ENCODE assay signal across 8 mouse cellular contexts in the genomic region with DNA sequence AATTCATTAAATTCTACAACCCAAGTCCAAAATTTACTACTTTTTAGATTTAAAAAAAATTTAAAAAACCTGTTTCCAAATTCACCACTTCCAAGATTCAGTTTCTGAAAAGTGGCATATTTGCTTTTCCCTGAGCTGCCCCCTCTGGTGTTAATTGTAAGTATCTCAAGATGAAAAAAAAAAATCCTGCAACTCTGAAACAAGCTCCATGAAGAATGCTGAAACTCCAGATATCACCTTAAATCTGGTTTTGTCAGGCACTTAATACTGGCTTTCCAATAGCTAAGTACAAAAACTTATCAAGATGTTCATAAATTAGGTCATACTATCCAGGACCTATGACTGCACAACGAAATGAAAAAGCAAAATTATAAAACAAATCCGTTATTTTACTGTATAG. TPM values are rescaled to one million over a fixed set of nuclear protein-coding genes. Genes with fewer than 3 reads are reported as not detected.
DNase-seq lines count a peak whose midpoint lies in the region; ATAC-seq and TF ChIP-seq lines count a peak whose summit lies in the region.

No protein-coding gene starts in this region.

- H3K79me2 ChIP-seq in liver, adult 2 months (ENCODE audit: control insufficient read depth, insufficient read depth, low read length) = peaks cover 17% of the 10 kb centered on the region; the same call in 1 of the 2 replicates

- no peaks in the 10 kb centered on the region for H3K27me3 ChIP-seq in liver, adult 2 months (ENCODE audit: control insufficient read depth, insufficient read depth, low read length)
- no peaks in the 10 kb centered on the region for H3K27me3 ChIP-seq in embryonic facial prominence, embryonic 11.5 days (ENCODE audit: control insufficient read depth, insufficient read depth, low read length)
- H3K27me3 ChIP-seq in limb, embryonic 12.5 days = no peaks in the 10 kb centered on the region

- peaks cover 38% of the 10 kb centered on the region for H3K36me3 ChIP-seq in liver, adult 2 months (ENCODE audit: control insufficient read depth, insufficient read depth, low read length)
- H3K36me3 ChIP-seq in embryonic facial prominence, embryonic 11.5 days (replicated peaks; ENCODE audit: control insufficient read depth, insufficient read depth, low read depth, low read length) = peaks cover 8% of the 10 kb centered on the region
- peaks cover 50% of the 10 kb centered on the region for H3K36me3 ChIP-seq in limb, embryonic 12.5 days

- TF ChIP-seq CTCF in liver, adult 2 months (IDR thresholded peaks at IDR 0.05; ENCODE audit: low read depth, low read length) = no peak

- no peak for TF ChIP-seq POLR2A in liver, adult 2 months (IDR thresholded peaks at IDR 0.05; ENCODE audit: extremely low read depth, insufficient read depth, low read length)

- no peak overlapping the region for H3K27ac ChIP-seq in liver, adult 2 months (replicated peaks; ENCODE audit: insufficient read depth, low read depth, low read length)
- no peak overlapping the region for H3K27ac ChIP-seq in embryonic facial prominence, embryonic 11.5 days (replicated peaks; ENCODE audit: low read depth, low read length)
- H3K27ac ChIP-seq in limb, embryonic 12.5 days = no peak overlapping the region

- peak overlapping the region; percentile 73; the same call in 1 of the 2 replicates for H3K4me3 ChIP-seq in liver, adult 2 months (ENCODE audit: insufficient read depth, low read depth, low read length)
- peak overlapping the region; percentile 98 for H3K4me3 ChIP-seq in embryonic facial prominence, embryonic 11.5 days (ENCODE audit: low read depth, low read length)
- H3K4me3 ChIP-seq in limb, embryonic 12.5 days (replicated peaks) = peak overlapping the region; percentile 93

- peaks cover 4% of the 10 kb centered on the region; the same call in 1 of the 2 replicates for H3K4me1 ChIP-seq in liver, adult 2 months (ENCODE audit: control insufficient read depth, insufficient read depth, low read length)
- H3K4me1 ChIP-seq in embryonic facial prominence, embryonic 11.5 days (ENCODE audit: control insufficient read depth, insufficient read depth, low read length) = no peaks in the 10 kb centered on the region; the same call in 1 of the 2 replicates
- H3K4me1 ChIP-seq in limb, embryonic 12.5 days (replicated peaks) = peaks cover 25% of the 10 kb centered on the region

- H3K4me2 ChIP-seq in embryonic facial prominence, embryonic 11.5 days (ENCODE audit: low read depth, low read length) = peak overlapping the region; percentile 35
- peak overlapping the region; percentile 67 for H3K4me2 ChIP-seq in limb, embryonic 12.5 days

- no peaks in the 10 kb centered on the region for H3K9me3 ChIP-seq in embryonic facial prominence, embryonic 11.5 days (replicated peaks; ENCODE audit: control insufficient read depth, low read length)
- H3K9me3 ChIP-seq in limb, embryonic 12.5 days = no peaks in the 10 kb centered on the region

- no peak for ATAC-seq in embryonic facial prominence, embryonic 11.5 days (replicated peaks; ENCODE audit: insufficient number of reproducible peaks, low FRiP score, low TSS enrichment, low read depth)
- no peak for ATAC-seq in limb, embryonic 12.5 days (ENCODE audit: insufficient number of reproducible peaks, insufficient read depth, low FRiP score, low TSS enrichment, low read depth)

- no peak overlapping the region for H3K9ac ChIP-seq in liver, adult 2 months (ENCODE audit: low read depth, low read length)
- H3K9ac ChIP-seq in embryonic facial prominence, embryonic 11.5 days (replicated peaks; ENCODE audit: low read length) = 0 out of 2 replicates have a peak overlapping the region, but pooled peaks have one; percentile 37
- H3K9ac ChIP-seq in limb, embryonic 12.5 days (replicated peaks) = peak overlapping the region; percentile 65

- DNase-seq in liver, adult 2 months (ENCODE audit: extremely low read depth, low read depth, low spot score) = no peak
- no peak for DNase-seq in liver
- peak; percentile 63 for DNase-seq in embryonic facial prominence, embryonic 11.5 days (ENCODE audit: low spot score)
- peak; percentile 37 for DNase-seq in retina, postnatal 1 day
- DNase-seq in gastrocnemius, postnatal 14 days = no peak
- no peak for DNase-seq in testis, postnatal 10 days (ENCODE audit: low spot score)
- no peak for DNase-seq in ovary, adult 18-20 months (ENCODE audit: low spot score)

- WGBS in liver, adult 2 months = 2% methylated on average over 2 of the region's 2 CpGs
- WGBS in embryonic facial prominence, embryonic 11.5 days = 4% methylated on average over 2 of the region's 2 CpGs
- under 1% methylated on average over 2 of the region's 2 CpGs for WGBS in limb, embryonic 12.5 days

- intact Hi-C loops in gastrocnemius, postnatal 14 days (cut with DNase I; ENCODE audit: low total_unique reads) = no loop called here

RNA-seq across cellular contexts. Expression of a gene that starts 2.0 kb away (rescaled TPM):
- 151 and 166 TPM in 2 replicates for total RNA-seq in liver, adult 2 months (2014; rRNA removed)
- 43.8 and 49.2 TPM in 2 replicates for polyA plus RNA-seq in liver, adult 2 months (2012; rRNA removed)
- 1,622 and 1,840 TPM in 2 replicates for polyA plus RNA-seq in embryonic facial prominence, embryonic 11.5 days (2014; fragmentation: Nextera tagmentation; extraction: Ambion mirVana)
- polyA plus RNA-seq in limb, embryonic 12.5 days (2016; fragmentation: Nextera tagmentation; extraction: Ambion mirVana) = 2,291 and 2,602 TPM in 2 replicates
- 100 to 1,000 TPM; 255 to 265 TPM for total RNA-seq in gastrocnemius, postnatal 14 days (2021)

RNA-seq across cellular contexts. Expression of a gene that starts 2.5 kb away (rescaled TPM):
- total RNA-seq in liver, adult 2 months (2014; rRNA removed) = 37.7 and 42.0 TPM in 2 replicates
- polyA plus RNA-seq in liver, adult 2 months (2012; rRNA removed) = 3.7 TPM in 2 replicates
- polyA plus RNA-seq in embryonic facial prominence, embryonic 11.5 days (2014; fragmentation: Nextera tagmentation; extraction: Ambion mirVana) = 647 and 750 TPM in 2 replicates
- polyA plus RNA-seq in limb, embryonic 12.5 days (2016; fragmentation: Nextera tagmentation; extraction: Ambion mirVana) = 622 TPM in 2 replicates
- 10 to 100 TPM; 48.2 to 55.3 TPM for total RNA-seq in gastrocnemius, postnatal 14 days (2021)

RNA-seq across cellular contexts. Expression of a gene that starts 35.2 kb away (rescaled TPM):
- 0.18 and 0.81 TPM in 2 replicates for total RNA-seq in liver, adult 2 months (2014; rRNA removed)
- 0.04 and 0.33 TPM in 2 replicates for polyA plus RNA-seq in liver, adult 2 months (2012; rRNA removed)
- polyA plus RNA-seq in embryonic facial prominence, embryonic 11.5 days (2014; fragmentation: Nextera tagmentation; extraction: Ambion mirVana) = 1.5 and 1.6 TPM in 2 replicates
- polyA plus RNA-seq in limb, embryonic 12.5 days (2016; fragmentation: Nextera tagmentation; extraction: Ambion mirVana) = 0.96 and 1.4 TPM in 2 replicates
- under 1 TPM in 1 of 2 experiments, not detected in 1; 0.08 TPM for total RNA-seq in gastrocnemius, postnatal 14 days (2021)

RNA-seq across cellular contexts. Expression of a gene that starts 56.1 kb away (rescaled TPM):
- 22.0 and 33.7 TPM in 2 replicates for total RNA-seq in liver, adult 2 months (2014; rRNA removed)
- polyA plus RNA-seq in liver, adult 2 months (2012; rRNA removed) = 3.7 and 4.2 TPM in 2 replicates
- 26.5 and 27.5 TPM in 2 replicates for polyA plus RNA-seq in embryonic facial prominence, embryonic 11.5 days (2014; fragmentation: Nextera tagmentation; extraction: Ambion mirVana)
- 15.3 and 17.3 TPM in 2 replicates for polyA plus RNA-seq in limb, embryonic 12.5 days (2016; fragmentation: Nextera tagmentation; extraction: Ambion mirVana)
- 1 to 10 TPM; 5.2 to 5.3 TPM for total RNA-seq in gastrocnemius, postnatal 14 days (2021)

Comparison
In these comparisons a context has a peak if more than half of its experiments do, and no peak if none do; other contexts are left out.
1. DNase-seq: peak in embryonic facial prominence, embryonic 11.5 days (single experiment) and retina, postnatal 1 day (single experiment); none in liver, adult 2 months (single experiment), liver (single experiment), gastrocnemius, postnatal 14 days (single experiment), testis, postnatal 10 days (single experiment) and ovary, adult 18-20 months (single experiment).
2. RNA of a gene that starts 2.0 kb away (polyA plus RNA-seq): 2,291 to 2,602 TPM in limb, embryonic 12.5 days and 1,622 to 1,840 TPM in embryonic facial prominence, embryonic 11.5 days; 43.8 to 49.2 TPM in liver, adult 2 months; every median in the first group is over 10 times any median in the second.
3. RNA of a gene that starts 2.5 kb away (polyA plus RNA-seq): 647 to 750 TPM in embryonic facial prominence, embryonic 11.5 days and 622 TPM in limb, embryonic 12.5 days; 3.7 TPM in liver, adult 2 months; every median in the first group is over 100 times any median in the second.
4. Peak in every context shown above with its lines, with median percentiles within 50 percentile points of each other: H3K4me3 ChIP-seq.